Mouse (Mus musculus) colon, adult 2 months (tissue): Measurements from ENCODE around the gene Vmn1r40. TPM values are rescaled to one million over a fixed set of nuclear protein-coding genes. Genes with fewer than 3 reads are reported as not detected.

ENCODE experiments used
- polyA plus RNA-seq: library from polyadenylated mRNA; depleted of rRNA; stranded (reverse); fragments of >200 nt; gene quantifications from 2 replicates; pipeline ENCODE4 v1.2.3, GENCODE M21; 2012; rRNA removed

Gene Vmn1r40
- polyA plus RNA-seq = not detected in 2 replicates

DNA sequence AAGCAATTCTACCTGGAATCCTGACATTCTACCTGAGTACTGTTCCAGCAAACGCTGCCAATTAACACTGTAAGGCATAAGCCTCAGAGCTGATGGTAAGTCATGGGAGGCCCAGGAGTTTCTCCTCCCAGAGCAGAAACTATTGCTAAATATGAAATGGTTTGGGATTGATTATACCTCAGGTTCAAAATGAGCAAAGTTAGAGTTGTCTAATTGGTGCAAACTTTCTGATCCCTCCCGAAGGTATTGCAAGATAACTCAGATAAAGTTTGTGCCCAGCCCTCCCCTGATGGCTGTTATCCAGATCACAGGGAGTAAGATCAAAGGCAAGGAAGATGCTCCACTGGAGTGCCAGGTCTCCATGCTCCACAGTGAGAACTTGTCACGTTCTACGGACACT lies at the start of gene Vmn1r40:
Gene Vmn1r40, plus strand, starts transcription at position 301 of the 400 bp plus-strand sequence.

DNA sequence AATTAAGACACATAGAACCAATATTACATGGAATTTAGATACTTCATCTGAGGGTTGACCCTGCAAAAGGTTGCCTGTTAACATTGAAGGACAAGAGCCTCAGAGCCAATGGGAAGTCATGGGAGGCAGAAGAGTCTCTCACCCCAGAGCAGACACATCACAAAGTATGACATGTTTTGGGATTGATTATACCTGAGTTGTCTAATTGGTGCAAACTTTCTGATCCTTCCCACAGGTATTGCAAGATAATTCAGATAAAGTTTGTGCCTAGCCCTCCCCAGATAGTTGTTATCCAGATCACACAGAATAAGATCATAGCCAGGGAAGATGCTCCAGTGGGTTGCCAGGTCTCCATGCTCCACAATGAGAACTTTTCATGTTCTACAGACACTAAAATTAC lies 33.1 kb downstream of the Vmn1r40 start, which contains the start of gene Vmn1r41:
Gene Vmn1r41, plus strand, starts transcription at position 301 of the 400 bp plus-strand sequence.

Other genes with a start within 250 kb of the Vmn1r40 start
- 13.1 and 21.0 TPM in 2 replicates for gene Chchd6, start 111.9 kb upstream of the Vmn1r40 start, polyA plus RNA-seq
- gene Txnrd3, start 63.6 kb upstream of the Vmn1r40 start, polyA plus RNA-seq = 6.9 and 7.0 TPM in 2 replicates
- gene Vmn1r41, start 33.2 kb downstream of the Vmn1r40 start, polyA plus RNA-seq = not detected in 2 replicates
- not detected in 2 replicates for gene Vmn1r42, start 168.9 kb downstream of the Vmn1r40 start, polyA plus RNA-seq
- gene Vmn1r43, start 168.9 kb downstream of the Vmn1r40 start, polyA plus RNA-seq = not detected in 2 replicates
- not detected in 2 replicates for gene Vmn1r44, start 176.1 kb downstream of the Vmn1r40 start, polyA plus RNA-seq
- not detected in 2 replicates for gene Vmn1r45, start 233.1 kb downstream of the Vmn1r40 start, polyA plus RNA-seq